Mouse (Mus musculus) 416B (cell line): ENCODE data around the gene BC005537.
"Not testable (repeated sequence)": the region's sequence is repeated elsewhere in the genome, so short reads cannot be mapped to it uniquely, and the experiment has no call there.

Experiments used
- DNase-seq: peaks from one replicate; pipeline ENCODE4 v3.0.0; 2011; ENCODE audit warnings: low read depth

BC005537 gene

DNA sequence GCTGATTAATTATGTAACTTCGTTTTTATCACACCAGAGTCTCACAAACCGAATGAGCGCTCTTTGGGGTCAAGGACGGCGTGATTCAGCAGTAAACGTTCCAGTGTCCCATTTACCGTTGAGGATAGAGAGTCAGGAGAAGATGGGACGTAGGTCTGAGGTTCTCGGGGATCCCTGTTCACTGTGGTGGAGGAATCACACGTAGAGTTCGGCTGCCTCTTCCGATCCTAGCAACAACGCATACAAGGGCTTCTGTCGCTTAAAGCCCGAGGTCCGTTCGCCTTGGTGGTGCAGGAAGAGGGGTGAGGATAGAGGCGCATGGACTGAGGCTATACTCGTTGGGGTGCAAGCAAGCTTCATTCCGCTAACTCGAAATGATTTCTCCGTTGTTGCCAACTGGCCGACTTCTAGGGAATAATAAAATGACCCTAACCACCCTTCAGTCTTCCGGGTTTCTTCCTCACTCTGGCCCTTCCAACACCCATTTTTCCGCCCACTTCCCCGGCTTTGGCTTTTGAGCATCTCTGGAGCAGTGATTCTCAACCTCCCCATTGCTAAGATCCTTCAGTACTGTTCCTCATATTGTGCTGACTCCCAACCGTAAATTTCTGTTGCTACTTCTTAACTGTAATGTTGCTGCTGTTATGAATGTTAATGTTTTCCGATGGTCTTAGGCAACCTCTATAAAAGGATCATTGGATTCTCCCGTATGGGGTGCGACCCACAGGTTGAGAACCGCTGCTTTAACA lies 1.4 kb upstream of the BC005537 start:
- DNase-seq: peak; percentile 70

DNA sequence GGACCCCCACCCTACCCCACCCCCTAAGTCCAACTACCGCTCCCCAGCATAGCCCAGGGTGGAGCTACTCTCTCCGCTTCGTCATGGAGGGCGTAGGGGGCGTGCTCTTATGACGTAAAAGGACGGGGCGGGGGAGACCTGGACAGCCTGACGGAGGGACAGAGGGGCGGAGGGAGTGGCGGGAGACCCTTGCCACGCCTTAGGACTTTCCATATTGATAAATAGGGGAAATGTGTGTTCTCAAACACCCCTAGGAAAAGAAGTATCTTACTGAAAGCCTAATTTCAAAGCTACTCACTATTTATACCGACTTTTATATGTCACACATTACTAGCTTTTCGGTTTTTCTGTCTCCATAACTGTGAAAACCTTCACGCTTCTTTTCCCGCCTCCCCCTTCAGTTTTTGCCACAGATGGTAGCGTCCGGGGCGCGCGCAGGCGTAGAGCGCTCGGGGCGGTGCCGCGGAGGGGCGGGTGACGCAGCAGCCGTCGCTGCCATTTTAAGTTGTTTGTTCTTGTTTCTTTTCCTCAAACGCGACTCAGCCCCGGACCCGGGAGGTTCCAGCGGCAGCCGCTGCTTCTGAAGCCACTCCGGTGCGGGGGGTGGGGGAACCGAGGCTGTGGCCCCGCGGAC lies 666 bp upstream of the BC005537 start:
- peak; percentile 99 for DNase-seq

DNA sequence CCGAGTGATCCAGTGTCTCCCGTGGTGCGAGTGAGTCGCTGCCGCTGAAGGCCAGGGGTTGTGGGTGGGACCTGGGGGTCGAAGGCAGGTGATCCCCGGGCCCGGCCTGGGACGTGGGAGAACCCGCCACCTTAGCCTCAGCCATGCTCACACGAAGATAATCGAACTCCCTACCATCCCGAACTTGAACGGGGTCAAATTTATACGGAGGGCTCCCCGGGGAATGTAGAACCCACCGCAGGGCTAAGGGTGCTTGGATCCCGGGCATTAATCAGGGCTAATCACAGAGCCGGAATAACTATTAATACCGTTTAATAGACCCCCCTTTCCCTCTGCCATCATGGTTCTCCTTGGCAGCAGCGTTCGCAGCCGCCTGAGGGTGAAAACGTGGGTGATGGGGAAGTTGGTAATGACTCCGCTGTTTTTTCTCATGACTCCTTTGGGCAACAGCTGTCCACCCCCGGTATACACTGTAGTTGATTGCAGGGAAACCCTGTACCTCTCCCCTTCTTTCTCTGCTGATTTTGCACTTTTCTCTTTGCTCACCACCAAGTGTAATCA lies 754 bp downstream of the BC005537 start:
- DNase-seq: peak; percentile 78

DNA sequence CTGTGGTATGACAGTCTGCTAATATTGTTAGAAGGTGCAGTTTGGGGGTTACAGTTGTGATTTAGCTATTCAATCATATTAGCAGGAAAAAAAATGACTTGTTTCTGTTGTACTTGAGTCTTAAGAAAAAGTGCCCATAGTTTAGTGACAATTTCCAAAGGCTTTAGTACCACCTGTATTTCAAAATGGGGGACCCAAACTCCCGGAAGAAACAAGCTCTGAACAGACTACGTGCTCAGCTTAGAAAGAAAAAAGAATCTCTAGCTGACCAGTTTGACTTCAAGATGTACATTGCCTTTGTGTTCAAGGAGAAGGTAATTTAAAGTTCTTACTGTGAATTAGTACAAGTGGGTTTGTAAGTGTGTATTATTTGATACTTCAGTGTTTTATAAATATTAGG lies 1.7 kb downstream of the BC005537 start:
- no peak for DNase-seq

DNA sequence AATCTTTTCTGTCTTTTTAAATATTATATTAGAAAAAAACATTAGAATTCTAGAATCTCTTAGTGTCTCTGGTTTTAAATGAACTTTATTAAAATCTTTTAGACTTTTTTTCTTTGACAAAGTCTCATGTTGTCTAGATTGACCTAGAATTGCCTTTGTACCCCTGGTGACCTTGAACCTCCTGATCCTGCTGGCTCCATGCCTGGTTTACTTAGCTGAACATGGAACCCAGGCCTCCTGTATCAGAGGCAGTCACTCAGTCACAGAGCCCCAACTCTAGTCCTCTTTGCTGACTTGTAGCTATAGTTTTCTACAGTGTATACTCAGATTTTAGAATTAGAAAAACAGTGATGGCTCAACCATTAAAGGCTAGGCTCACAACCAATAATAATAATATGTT lies 4.6 kb downstream of the BC005537 start:
- no peak for DNase-seq

DNA sequence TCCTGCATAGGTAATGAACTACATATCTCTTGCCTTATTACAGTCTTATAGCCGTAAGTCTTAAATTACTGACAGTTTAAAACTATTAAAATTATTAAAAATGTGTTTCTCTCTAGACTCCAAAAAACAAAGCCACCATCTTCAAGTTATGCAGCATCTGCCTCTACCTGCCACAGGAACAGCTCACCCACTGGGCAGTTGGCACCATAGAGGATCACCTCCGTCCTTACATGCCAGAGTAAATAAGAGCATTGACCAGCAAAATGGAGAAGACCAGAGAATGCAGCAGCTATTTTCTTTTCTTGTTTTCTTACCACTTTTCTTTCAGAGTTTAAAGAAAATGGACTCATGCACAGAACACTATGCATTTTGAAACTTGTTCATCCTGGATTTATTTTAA lies 11.1 kb downstream of the BC005537 start:
- DNase-seq: no peak

DNA sequence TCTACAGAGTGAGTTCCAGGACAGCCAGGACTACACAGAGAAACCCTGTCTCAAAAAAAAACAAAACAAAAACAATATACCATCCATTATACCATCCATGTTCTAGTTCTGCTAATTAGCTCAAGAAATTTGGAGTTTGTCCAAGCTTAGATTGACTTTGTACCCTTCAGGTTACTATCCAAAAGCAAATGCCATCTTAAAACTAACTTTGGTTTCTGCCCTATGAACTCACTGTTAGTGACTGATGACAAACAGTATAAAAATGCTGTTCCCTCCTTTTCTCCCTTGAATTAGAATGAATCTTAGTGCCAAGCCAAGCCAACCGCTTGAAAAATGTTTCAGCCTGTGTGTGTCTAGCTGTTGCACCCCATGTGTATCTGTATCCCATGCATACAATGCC lies 13.2 kb downstream of the BC005537 start:
- no peak for DNase-seq

DNA sequence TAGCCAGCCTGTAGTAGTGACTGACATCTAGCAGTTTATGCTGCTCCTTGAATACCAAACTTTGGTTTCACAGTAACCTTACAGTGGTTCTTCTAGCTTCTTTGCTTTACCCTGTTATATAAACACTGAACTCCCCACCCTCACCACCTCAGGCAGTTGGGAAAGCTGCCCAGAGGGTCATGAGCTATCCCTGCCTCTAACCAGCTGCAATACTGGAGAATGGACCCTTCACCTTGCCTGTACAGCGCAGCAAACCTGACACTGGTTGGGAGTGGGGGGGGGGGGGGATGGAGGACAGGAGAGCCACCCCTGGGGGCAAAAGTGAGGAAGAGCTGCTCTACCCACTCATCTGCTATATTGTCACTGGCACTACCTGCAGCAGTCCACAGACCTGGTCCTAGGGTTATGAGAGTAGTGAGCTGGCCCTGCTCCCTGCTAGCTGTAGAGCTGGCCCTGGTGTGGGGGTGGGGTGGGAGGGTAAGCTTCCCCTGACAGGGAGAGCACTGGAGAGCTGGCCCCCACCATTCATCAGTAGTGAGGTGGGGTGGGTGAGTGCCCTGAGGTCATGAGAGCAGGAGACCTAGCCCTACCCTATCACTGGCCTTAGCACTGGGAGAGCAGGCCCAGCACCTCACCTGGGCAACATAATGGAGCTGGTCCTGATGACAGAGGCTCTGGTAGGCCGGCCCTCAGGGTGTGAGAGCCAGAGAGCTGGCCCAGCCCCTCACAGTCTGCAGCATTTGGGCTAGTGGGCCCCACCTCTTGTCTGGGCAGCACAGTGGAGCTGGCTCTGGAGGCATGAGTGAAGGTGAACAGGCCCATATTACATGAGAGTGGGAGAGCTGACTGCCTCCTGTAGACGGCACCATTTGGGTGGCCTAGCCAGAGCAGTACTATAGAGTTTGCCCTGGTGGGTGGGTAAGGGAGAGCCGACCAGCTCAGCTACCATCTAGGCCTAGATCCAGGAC lies 15.0 kb downstream of the BC005537 start:
- peak; percentile 42 for DNase-seq

DNA sequence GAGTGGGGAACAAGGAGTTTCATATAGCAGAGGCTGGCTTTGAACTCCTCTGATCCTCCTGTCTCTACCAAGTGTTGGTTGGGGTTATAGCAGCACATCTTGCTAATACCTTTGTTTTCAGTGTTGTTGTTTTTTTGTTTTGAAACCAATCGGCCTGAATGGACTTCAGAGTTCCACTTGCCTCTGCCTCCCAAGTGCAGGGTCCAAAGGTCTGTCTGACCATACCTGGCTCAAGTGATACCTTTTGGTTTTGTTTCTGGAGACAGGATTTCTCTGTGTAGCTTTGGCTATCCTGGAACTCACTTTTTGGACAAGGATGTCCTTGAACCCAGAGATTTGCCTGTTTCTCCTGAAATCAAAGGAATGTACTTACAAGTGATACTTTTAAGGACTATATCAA lies 18.5 kb downstream of the BC005537 start:
- no peak for DNase-seq

DNA sequence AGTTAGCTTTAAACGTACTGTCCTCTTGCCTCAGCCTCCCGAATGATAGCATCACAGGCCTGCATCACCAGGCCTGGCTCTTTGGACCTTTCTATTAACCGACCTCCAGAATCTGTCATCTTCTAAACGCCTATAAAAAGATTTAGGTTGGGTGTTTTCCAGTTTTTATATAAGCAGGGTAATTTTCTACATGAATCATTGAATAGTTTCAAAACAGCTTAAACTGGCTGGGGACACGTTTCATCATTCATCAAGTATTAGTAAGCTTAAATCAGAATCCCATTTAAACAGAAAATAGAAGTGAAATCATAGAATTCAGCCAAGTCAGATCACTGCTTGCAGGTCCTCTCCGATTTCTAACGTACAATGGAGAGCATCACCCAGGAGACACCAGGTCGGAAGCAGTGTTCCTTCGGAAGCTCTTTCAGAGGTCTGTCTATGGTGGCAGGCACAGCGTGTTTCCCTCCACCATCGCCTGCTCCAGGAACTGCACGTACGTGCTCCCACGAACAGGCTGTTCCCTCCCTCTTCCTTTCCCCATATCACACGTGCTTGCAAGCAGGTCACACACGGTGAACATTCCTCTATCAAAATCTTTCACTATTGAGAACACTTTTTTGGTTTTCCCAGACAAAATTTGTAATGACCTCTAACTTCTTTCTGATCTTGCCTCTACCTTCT lies 21.3 kb downstream of the BC005537 start:
- DNase-seq: no peak

DNA sequence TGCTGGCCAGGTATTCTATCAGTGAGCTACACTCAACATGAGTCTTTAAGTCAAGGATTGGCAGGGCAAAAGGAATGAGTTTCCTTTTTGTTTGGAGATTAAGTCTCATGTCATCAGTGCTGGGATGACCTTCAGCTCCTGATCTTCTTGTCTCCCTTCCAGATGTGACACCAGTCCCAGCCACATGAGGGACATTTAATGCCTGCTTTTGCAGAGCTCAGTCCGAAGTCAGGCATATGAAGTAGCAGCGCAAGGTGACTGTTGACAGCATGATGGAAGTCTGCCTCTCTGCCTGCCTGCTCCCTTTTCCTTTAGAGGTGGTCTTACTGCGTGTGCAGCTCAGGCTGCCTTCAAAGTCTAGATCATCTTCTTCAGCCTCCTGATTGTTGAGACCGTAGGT lies 23.2 kb downstream of the BC005537 start:
- no peak for DNase-seq

DNA sequence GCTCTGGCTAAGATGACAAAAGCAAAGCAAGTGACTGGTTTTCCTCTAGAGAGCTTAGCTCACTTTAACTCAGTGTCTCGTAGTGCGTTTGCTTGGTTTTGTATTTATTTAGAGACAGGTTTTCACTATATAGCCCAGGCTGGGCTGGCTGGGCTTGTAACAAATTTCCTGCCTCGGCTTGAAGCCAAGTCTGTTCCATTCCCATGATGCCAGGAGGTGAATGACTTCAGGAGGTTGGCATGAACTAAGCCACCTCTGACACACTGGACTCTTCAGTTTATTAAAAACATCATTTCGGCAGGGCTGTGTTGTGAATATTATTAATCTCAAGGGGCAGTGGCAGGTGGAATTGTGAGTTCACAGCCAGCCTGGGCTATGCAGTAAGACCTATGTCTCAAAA lies 24.1 kb downstream of the BC005537 start:
- DNase-seq: no peak

DNA sequence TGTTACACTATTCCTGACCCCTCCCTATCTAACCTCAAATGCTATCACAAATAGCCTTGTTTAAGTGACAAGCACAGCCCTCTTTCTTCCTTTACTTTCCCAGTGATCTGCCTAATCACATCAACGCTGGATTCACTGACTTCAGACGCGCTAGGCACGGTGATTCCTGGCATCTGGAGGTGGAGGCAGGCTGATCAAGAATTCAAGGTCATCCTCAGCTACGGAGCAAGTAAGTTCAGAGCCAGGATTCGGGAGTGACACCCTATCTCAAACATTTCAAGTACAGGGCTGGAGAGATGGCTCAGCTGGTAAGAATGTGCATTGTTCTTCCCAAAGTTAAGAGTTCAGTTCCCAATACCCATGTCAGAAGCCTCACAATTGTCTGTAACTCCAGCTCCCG lies 24.7 kb downstream of the BC005537 start:
- DNase-seq: no peak

DNA sequence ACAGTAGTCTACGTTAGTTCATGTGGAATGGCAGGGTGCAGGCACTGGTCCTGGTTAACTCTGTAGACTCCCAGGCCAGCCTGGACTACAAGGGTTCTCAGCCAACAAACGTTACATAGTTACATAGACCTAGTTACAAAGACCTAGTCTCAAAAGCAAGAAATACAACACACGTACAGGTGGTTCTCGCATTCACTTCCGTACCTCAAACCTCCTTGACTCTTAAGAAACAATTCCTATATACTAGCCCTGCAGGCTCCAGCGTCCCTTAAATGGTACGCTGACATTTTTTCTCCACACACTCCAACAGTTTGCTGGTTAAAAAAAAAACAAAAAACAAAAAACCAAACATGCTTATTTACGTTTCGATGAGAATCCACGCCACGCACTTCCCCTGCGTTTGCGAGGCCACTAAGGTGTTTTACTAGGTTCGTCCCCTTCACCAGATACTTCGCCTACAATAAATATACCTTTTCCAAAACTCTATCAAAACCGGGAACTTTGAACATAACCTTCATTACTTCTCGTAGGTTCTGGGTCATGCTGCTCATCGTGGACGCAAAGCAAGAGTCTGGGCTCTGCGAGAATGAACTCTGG lies 29.4 kb downstream of the BC005537 start:
- DNase-seq: peak; percentile 54

DNA sequence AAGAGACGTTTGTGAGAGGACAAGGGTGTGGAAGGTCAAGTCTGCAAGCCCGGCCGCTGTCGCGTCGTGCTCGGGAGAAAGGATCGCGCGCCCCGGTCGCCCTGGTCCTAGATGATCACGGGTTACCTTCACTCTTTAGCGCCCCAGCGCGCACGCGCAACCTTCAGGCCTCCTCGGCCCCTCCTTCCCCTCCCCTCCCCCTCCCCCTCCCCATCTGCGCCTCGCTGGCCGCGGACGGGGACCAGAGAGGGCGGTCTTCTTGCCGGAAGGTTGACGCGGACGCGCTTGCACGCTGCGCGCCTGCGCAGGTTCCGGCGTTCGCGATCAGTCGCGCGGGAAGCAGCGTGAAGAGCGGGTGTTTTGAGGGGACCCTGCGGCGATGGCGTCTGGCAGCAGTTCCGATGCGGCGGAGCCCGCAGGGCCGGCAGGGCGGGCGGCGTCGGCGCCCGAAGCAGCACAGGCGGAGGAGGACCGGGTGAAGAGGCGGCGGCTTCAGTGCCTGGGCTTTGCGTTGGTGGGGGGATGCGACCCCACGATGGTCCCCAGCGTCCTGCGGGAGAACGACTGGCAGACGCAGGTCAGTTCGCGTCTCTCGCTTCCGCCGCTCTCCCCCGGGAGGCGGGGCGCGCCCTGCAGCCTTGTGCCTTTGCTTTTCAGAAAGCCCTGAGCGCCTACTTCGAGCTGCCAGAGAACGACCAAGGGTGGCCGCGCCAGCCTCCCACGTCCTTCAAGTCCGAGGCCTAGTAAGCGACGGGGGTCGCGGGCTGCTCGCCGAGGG lies 30.1 kb downstream of the BC005537 start, which contains the start of the genes Acot13 and Tdp2:
Acot13 (minus strand) TSS at position 188 of the 778 bp plus-strand sequence.
Tdp2 (plus strand) TSS at position 327 of the 778 bp plus-strand sequence.
- peak; percentile 97 for DNase-seq

DNA sequence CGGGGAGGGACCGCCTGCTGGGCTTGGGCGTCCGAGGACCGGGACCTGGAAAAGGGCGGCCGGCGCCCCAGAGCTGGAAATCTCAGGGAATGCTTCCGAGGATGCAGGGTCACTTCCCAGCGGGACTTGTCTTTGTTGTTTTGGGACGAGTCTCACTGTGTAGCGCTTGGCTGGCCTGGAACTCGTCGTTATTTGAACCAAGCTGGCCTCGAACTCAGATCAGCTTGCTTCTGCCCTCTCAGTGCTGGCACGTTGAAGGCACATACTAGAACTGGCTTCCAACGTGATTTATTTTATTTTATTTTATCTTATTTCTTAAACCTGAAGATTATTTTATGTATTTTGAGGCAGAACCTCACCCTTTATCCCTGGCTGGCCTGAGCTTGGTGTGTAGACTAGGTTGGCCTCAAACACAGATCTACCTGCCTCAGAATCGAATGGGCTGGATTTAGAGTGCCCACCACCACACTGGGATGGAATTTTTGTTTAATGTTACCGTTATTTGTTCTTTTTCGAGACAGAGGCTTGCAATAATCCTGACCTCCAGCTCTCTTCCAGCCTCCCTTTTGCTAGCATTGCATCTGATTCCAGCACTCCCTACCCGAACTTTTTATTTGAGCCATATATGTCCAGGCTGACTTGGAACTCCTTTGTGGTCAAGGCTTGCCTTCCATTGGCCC lies 30.8 kb downstream of the BC005537 start:
- DNase-seq: peak; percentile 44

DNA sequence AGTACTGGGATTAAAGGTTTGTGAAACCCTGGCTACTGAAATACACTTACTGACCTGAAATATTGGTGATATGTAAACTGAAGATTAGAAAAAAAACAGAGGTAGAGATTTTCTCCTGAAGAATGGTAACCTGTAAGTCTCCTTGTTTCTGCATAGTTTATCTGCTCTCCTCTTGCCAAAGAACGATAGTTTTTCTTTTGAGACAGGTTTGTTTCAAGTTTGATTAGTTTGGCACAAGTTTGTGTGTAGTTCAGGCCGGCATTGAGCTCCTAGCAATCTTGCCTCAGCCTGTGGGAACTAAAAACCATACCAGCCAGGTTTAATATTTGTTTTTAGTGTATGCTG lies 31.3 kb downstream of the BC005537 start:
- DNase-seq: no peak

DNA sequence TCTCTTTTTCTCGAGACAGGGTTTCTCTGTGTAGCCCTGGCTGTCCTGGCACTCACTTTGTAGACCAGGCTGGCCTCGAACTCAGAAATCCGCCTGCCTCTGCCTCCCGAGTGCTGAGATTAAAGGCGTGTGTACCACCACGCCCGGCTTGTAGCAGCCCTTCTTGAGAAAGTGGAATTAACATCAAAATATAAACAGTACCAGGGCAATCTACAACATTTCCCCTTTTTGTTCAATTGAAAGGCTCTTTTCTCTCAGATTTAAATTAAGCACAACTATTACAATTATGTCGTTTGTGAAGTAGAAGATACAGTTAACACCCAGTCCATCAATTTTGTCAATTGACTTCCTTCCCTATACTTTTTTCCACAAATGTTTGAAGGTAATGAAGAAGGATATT lies 36.3 kb downstream of the BC005537 start:
- not testable (repeated sequence) for DNase-seq

DNA sequence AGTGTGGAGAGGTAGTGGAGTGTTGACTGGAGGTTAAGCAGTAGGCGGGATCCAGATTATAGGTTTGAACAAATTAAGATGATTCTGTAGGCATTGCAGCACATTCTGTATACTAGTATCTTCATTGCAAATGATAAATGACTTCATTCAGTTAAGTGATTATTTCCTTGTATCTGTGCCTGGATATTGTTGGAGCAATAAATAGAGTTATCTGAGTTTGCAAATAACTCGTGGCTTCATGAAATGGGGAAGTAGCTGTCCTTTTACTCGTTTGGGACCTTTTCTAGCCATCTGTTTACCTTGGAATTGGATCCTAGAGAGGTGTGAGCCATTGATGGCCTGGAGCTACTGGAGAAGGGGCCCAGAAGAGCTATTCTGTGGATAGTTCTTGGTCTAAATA lies 38.4 kb downstream of the BC005537 start:
- DNase-seq: no peak

DNA sequence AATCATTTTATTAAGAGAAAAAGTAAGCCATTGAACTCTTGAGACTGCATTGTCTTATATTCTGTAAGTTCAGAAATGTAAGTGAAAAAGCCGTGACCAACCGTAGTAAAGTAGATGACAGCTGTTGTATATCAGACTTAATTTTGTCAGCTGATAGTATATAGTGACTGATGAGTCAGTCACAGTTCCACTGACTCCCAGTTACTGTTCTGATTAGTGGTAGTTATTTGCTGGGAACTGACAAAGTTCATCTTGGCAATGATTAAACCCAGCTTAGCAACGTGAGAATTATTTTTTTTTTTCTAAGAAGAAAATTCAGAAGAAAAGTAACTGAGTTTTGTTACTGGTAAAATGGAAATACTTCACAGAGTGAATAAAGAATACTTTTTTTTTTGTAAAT lies 40.2 kb downstream of the BC005537 start:
- DNase-seq: no peak
